Mouse (Mus musculus) ovary, postnatal 14 days (tissue): Measurements from ENCODE around the gene Dlgap1.

Experiments
- DNase-seq: peaks from one replicate; pipeline ENCODE4 v3.0.0; 2022; ENCODE audit warnings: low spot score

Dlgap1 gene

GRCm38 (mm10) chr17:70866029-70866428, 897.2 kb downstream of the Dlgap1 start:
- no peak for DNase-seq

- DNase-seq: no peak
These were observed 897.8 kb downstream of the Dlgap1 start for GRCm38 (mm10) chr17:70866538-70867114.

- DNase-seq: no peak
These were observed 899.8 kb downstream of the Dlgap1 start for GRCm38 (mm10) chr17:70868577-70869229.

DNA sequence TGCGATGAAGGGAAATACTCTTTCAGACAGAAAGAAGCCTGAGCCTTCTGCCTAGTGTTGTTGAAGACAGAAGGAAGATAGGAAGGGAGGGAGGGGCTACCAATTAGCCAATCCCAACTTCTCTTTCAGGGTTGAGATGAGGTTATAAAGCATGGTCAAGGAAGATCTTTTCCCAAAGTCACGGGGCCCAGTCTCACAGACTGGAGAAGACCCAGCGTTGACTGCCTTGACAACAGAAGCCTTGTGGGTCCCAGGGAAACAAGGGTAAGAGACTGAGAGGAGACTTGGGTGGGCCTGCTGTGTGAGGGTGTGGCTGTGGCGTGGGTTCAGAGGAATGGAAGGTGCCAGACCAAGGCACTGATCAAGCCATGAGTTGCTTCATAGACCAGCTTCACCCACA, 901.7 kb downstream of the Dlgap1 start:
- no peak for DNase-seq
